Mouse (Mus musculus) MEL (cell line): ENCODE results near the gene Bdkrb2.

ENCODE experiments used
- CTCF ChIP-seq, 3 experiments: IDR thresholded peaks in 2 of 3; conservative IDR thresholded peaks in 1 of 3; 2 replicates each; pipeline ENCODE4 v1.5.1; 2011 to 2012; ENCODE audit warnings: low read length in 3 of 3, low read depth in 2 of 3, mild to moderate bottlenecking in 2 of 3, improper control_type of control experiment in 1 of 3, inconsistent platforms in 1 of 3, mixed read lengths in 1 of 3, moderate library complexity in 1 of 3; ENCODE audit not compliant: control insufficient read depth in 1 of 3, insufficient read depth in 1 of 3, poor library complexity in 1 of 3, severe bottlenecking in 1 of 3
- EP300 ChIP-seq, 2 experiments: IDR thresholded peaks; 2 replicates each; pipeline ENCODE4 v1.6.1; 2011; ENCODE audit warnings: improper control_type of control experiment in 2 of 2, low read length in 2 of 2, low read depth in 1 of 2, mild to moderate bottlenecking in 1 of 2
- GATA1 ChIP-seq: IDR thresholded peaks from 2 replicates; pipeline ENCODE4 v1.6.1; 2011; ENCODE audit warnings: low read depth, low read length, improper control_type of control experiment
- HCFC1 ChIP-seq: IDR thresholded peaks from 2 replicates; pipeline ENCODE4 v1.6.1; 2012; ENCODE audit warnings: low read depth, mild to moderate bottlenecking, inconsistent platforms, low read length, improper control_type of control experiment, moderate library complexity
- JUND ChIP-seq: IDR thresholded peaks from 2 replicates; pipeline ENCODE4 v1.6.1; 2011; ENCODE audit warnings: low read depth, mild to moderate bottlenecking, improper control_type of control experiment, low read length
- MAX ChIP-seq: IDR thresholded peaks from 2 replicates; pipeline ENCODE4 v1.6.1; 2011; ENCODE audit warnings: low read length, improper control_type of control experiment
- POLR2A ChIP-seq, 2 experiments: IDR thresholded peaks; 2 replicates each; pipeline ENCODE4 v1.6.1; 2011 to 2012; ENCODE audit warnings: low read length in 2 of 2, mild to moderate bottlenecking in 2 of 2, control low read depth in 1 of 2, improper control_type of control experiment in 1 of 2, low read depth in 1 of 2, moderate library complexity in 1 of 2; ENCODE audit not compliant: control insufficient read depth in 1 of 2, insufficient read depth in 1 of 2, poor library complexity in 1 of 2
- POLR2AphosphoS2 ChIP-seq: IDR thresholded peaks from 2 replicates; pipeline ENCODE4 v1.6.1; 2011; ENCODE audit warnings: low read length, improper control_type of control experiment
- RCOR1 ChIP-seq: IDR thresholded peaks from 2 replicates; pipeline ENCODE4 v1.6.1; 2012; ENCODE audit warnings: low read depth, mild to moderate bottlenecking, inconsistent platforms, low read length, improper control_type of control experiment
- SMC3 ChIP-seq: IDR thresholded peaks from 2 replicates; pipeline ENCODE4 v1.6.1; 2011; ENCODE audit warnings: low read depth, low read length, improper control_type of control experiment
- TBP ChIP-seq: IDR thresholded peaks from 2 replicates; pipeline ENCODE4 v1.8.0; 2011; ENCODE audit warnings: low read depth, low read length, improper control_type of control experiment
- USF1 ChIP-seq: IDR thresholded peaks from 2 replicates; pipeline ENCODE4 v1.6.1; 2014; ENCODE audit warnings: low read depth, mild to moderate bottlenecking, inconsistent platforms, low read length, improper control_type of control experiment, moderate library complexity
- ZNF384 ChIP-seq: IDR thresholded peaks from 2 replicates; pipeline ENCODE4 v1.6.1; 2012; ENCODE audit warnings: low read depth, mild to moderate bottlenecking, inconsistent platforms, low read length, improper control_type of control experiment

GRCm38 (mm10) chr12:105545696-105546435, 17.2 kb upstream of the Bdkrb2 start:
- TF ChIP-seq POLR2AphosphoS2 (no peak), JUND (no peak), EP300 (IDR thresholded peaks at IDR 0.05; ENCODE audit: low read depth in 1 of 2, low read length in 2 of 2) (no peak), CTCF (IDR thresholded peaks at IDR 0.05 in 2 of 3, conservative IDR thresholded peaks at IDR 0.05 in 1 of 3; ENCODE audit: control insufficient read depth in 1 of 3, insufficient read depth in 1 of 3, low read depth in 2 of 3, low read length in 3 of 3, poor library complexity in 1 of 3, severe bottlenecking in 1 of 3) (no peak), GATA1 (no peak), POLR2A (IDR thresholded peaks at IDR 0.05; ENCODE audit: control insufficient read depth in 1 of 2, insufficient read depth in 1 of 2, low read depth in 1 of 2, low read length in 2 of 2, poor library complexity in 1 of 2) (no peak), USF1 (no peak), RCOR1 (no peak), TBP (no peak), SMC3 (no peak), ZNF384 (no peak), MAX (no peak), HCFC1 (no peak)
